Mouse (Mus musculus) CH12.LX (cell line): ENCODE results near the gene Slc4a2. TPM values are rescaled to one million over a fixed set of nuclear protein-coding genes. Genes with fewer than 3 reads are reported as not detected.

Experiments used
- DNase-seq: peaks from one replicate; pipeline ENCODE4 v3.0.0-alpha.2; 2013; ENCODE audit errors: extremely low read depth
- H3K27ac ChIP-seq: 2 replicates; pipeline ENCODE4 v1.5.1; 2012; ENCODE audit warnings: low read depth, mild to moderate bottlenecking, control low read depth, moderate library complexity; ENCODE audit not compliant: insufficient read depth
- H3K27me3 ChIP-seq: replicated peaks from 2 replicates; pipeline ENCODE3; 2012; ENCODE audit warnings: inconsistent platforms
- H3K36me3 ChIP-seq, 2 experiments: replicated peaks in 1 of 2; 2 replicates each; pipeline versions ENCODE3 to v1.6.1; 2012; ENCODE audit warnings: inconsistent platforms in 1 of 2, low read length in 1 of 2, mild to moderate bottlenecking in 1 of 2, mixed read lengths in 1 of 2, moderate library complexity in 1 of 2; ENCODE audit not compliant: control insufficient read depth in 1 of 2, insufficient read depth in 1 of 2
- H3K4me1 ChIP-seq, 2 experiments: 2 replicates each; pipeline ENCODE4 v1.6.1; 2012; ENCODE audit warnings: inconsistent platforms in 1 of 2, moderate library complexity in 1 of 2; ENCODE audit not compliant: insufficient read depth in 2 of 2, control insufficient read depth in 1 of 2
- H3K4me2 ChIP-seq: 2 replicates; pipeline ENCODE4 v1.6.1; 2012; ENCODE audit warnings: low read depth, mild to moderate bottlenecking, control low read depth; ENCODE audit not compliant: poor library complexity, insufficient read depth, severe bottlenecking
- H3K4me3 ChIP-seq, 3 experiments: fragments of 150-350 bp in 1 of 3; sonication (generic) in 1 of 3; replicated peaks in 1 of 3; 2 replicates each; pipeline versions ENCODE3 to v1.5.1; 2011 to 2012; ENCODE audit warnings: low read depth in 2 of 3, low read length in 2 of 3, mild to moderate bottlenecking in 2 of 3, moderate library complexity in 2 of 3, control low read depth in 1 of 3, improper control_type of control experiment in 1 of 3, inconsistent platforms in 1 of 3, mixed read lengths in 1 of 3; ENCODE audit not compliant: poor library complexity in 1 of 3
- H3K79me2 ChIP-seq: replicated peaks from 2 replicates; pipeline ENCODE4 v1.6.1; 2012; ENCODE audit warnings: mild to moderate bottlenecking, moderate library complexity; ENCODE audit not compliant: control insufficient read depth, poor library complexity, insufficient read depth, severe bottlenecking; ENCODE audit errors: extremely low read depth
- H3K9ac ChIP-seq: 2 replicates; pipeline ENCODE4 v1.6.1; 2012; ENCODE audit warnings: low read depth, mild to moderate bottlenecking, control low read depth, moderate library complexity; ENCODE audit not compliant: insufficient read depth
- H3K9me3 ChIP-seq: replicated peaks from 2 replicates; pipeline ENCODE3; 2012; ENCODE audit warnings: low read length, inconsistent platforms, mixed read lengths
- BHLHE40 ChIP-seq: IDR thresholded peaks from 2 replicates; pipeline ENCODE4 v1.6.1; 2011; ENCODE audit warnings: mild to moderate bottlenecking, low read depth, low read length, improper control_type of control experiment
- CHD1 ChIP-seq: IDR thresholded peaks from 2 replicates; pipeline ENCODE4 v1.6.1; 2012; ENCODE audit warnings: low read depth, low read length, improper control_type of control experiment, inconsistent platforms
- CHD2 ChIP-seq: IDR thresholded peaks from 2 replicates; pipeline ENCODE4 v1.6.1; 2011; ENCODE audit warnings: low read length, improper control_type of control experiment
- CTCF ChIP-seq, 2 experiments: IDR thresholded peaks in 1 of 2; conservative IDR thresholded peaks in 1 of 2; 2 replicates each; pipeline ENCODE4 v1.5.1; 2011 to 2012; ENCODE audit warnings: low read depth in 2 of 2, low read length in 2 of 2, improper control_type of control experiment in 1 of 2, inconsistent platforms in 1 of 2, mild to moderate bottlenecking in 1 of 2, moderate library complexity in 1 of 2
- ELF1 ChIP-seq: IDR thresholded peaks from 2 replicates; pipeline ENCODE4 v1.6.1; 2014; ENCODE audit warnings: low read depth, mild to moderate bottlenecking, inconsistent platforms, low read length, improper control_type of control experiment
- EP300 ChIP-seq: IDR thresholded peaks from 2 replicates; pipeline ENCODE4 v1.6.1; 2011; ENCODE audit warnings: low read length, improper control_type of control experiment
- ETS1 ChIP-seq: conservative IDR thresholded peaks from 2 replicates; pipeline ENCODE4 v1.6.1; 2012; ENCODE audit warnings: low read depth, mild to moderate bottlenecking, inconsistent platforms, low read length, improper control_type of control experiment, moderate library complexity
- HCFC1 ChIP-seq: IDR thresholded peaks from 2 replicates; pipeline ENCODE4 v1.6.1; 2012; ENCODE audit warnings: low read depth, mild to moderate bottlenecking, inconsistent platforms, low read length, improper control_type of control experiment
- JUND ChIP-seq: conservative IDR thresholded peaks from 2 replicates; pipeline ENCODE4 v1.6.1; 2011; ENCODE audit warnings: low read depth, low read length, improper control_type of control experiment
- KAT2A ChIP-seq: IDR thresholded peaks from 2 replicates; pipeline ENCODE4 v1.6.1; 2012; ENCODE audit warnings: low read length, improper control_type of control experiment, inconsistent platforms; ENCODE audit not compliant: insufficient replicate concordance
- MAFK ChIP-seq: IDR thresholded peaks from 2 replicates; pipeline ENCODE4 v1.6.1; 2011; ENCODE audit warnings: low read length, improper control_type of control experiment; ENCODE audit not compliant: insufficient replicate concordance
- MAX ChIP-seq: IDR thresholded peaks from 2 replicates; pipeline ENCODE4 v1.6.1; 2011; ENCODE audit warnings: low read length, improper control_type of control experiment
- MAZ ChIP-seq: IDR thresholded peaks from 2 replicates; pipeline ENCODE4 v1.6.1; 2012; ENCODE audit warnings: low read depth, mild to moderate bottlenecking, inconsistent platforms, low read length, improper control_type of control experiment, moderate library complexity
- MXI1 ChIP-seq: IDR thresholded peaks from 2 replicates; pipeline ENCODE4 v1.6.1; 2011; ENCODE audit warnings: mild to moderate bottlenecking, low read depth, low read length, improper control_type of control experiment
- MYC ChIP-seq: IDR thresholded peaks from 2 replicates; pipeline ENCODE4 v1.6.1; 2011; ENCODE audit warnings: low read depth, mild to moderate bottlenecking, improper control_type of control experiment, low read length
- NELFE ChIP-seq: IDR thresholded peaks from 2 replicates; pipeline ENCODE4 v1.6.1; 2011; ENCODE audit warnings: low read depth, low read length, improper control_type of control experiment
- NRF1 ChIP-seq: IDR thresholded peaks from 2 replicates; pipeline ENCODE4 v1.6.1; 2014; ENCODE audit warnings: low read depth, mild to moderate bottlenecking, inconsistent platforms, low read length, improper control_type of control experiment, moderate library complexity
- PAX5 ChIP-seq: IDR thresholded peaks from 2 replicates; pipeline ENCODE4 v1.6.1; 2012; ENCODE audit warnings: low read length, inconsistent platforms, mixed read lengths
- POLR2A ChIP-seq: IDR thresholded peaks from 2 replicates; pipeline ENCODE4 v1.6.1; 2011; ENCODE audit warnings: low read depth, mild to moderate bottlenecking, improper control_type of control experiment, low read length
- RAD21 ChIP-seq: IDR thresholded peaks from 2 replicates; pipeline ENCODE4 v1.6.1; 2011; ENCODE audit warnings: low read depth, mild to moderate bottlenecking, low read length, improper control_type of control experiment, moderate library complexity
- SIN3A ChIP-seq: IDR thresholded peaks from 2 replicates; pipeline ENCODE4 v1.6.1; 2012; ENCODE audit warnings: low read length, improper control_type of control experiment, inconsistent platforms
- SMC3 ChIP-seq: IDR thresholded peaks from 2 replicates; pipeline ENCODE4 v1.6.1; 2011; ENCODE audit warnings: low read depth, low read length, improper control_type of control experiment
- TBP ChIP-seq: conservative IDR thresholded peaks from 2 replicates; pipeline ENCODE4 v1.6.1; 2011; ENCODE audit warnings: low read depth, low read length, improper control_type of control experiment
- TCF12 ChIP-seq: IDR thresholded peaks from 2 replicates; pipeline ENCODE4 v1.6.1; 2014; ENCODE audit warnings: low read depth, mild to moderate bottlenecking, inconsistent platforms, low read length, improper control_type of control experiment
- USF1 ChIP-seq: IDR thresholded peaks from 2 replicates; pipeline ENCODE4 v1.6.1; 2014; ENCODE audit warnings: low read depth, mild to moderate bottlenecking, inconsistent platforms, low read length, improper control_type of control experiment
- ZC3H11A ChIP-seq: IDR thresholded peaks from 2 replicates; pipeline ENCODE4 v1.6.1; 2012; ENCODE audit warnings: low read depth, mild to moderate bottlenecking, inconsistent platforms, low read length, improper control_type of control experiment
- ZKSCAN1 ChIP-seq: IDR thresholded peaks from 2 replicates; pipeline ENCODE4 v1.6.1; 2012; ENCODE audit warnings: low read depth, inconsistent platforms, low read length, improper control_type of control experiment, borderline replicate concordance
- ZMIZ1 ChIP-seq: IDR thresholded peaks from 2 replicates; pipeline ENCODE4 v1.6.1; 2012; ENCODE audit warnings: low read depth, mild to moderate bottlenecking, inconsistent platforms, low read length, improper control_type of control experiment
- ZNF384 ChIP-seq: IDR thresholded peaks from 2 replicates; pipeline ENCODE4 v1.6.1; 2012; ENCODE audit warnings: low read depth, low read length, improper control_type of control experiment, inconsistent platforms
- dilution Hi-C: fragments of 300-500 bp; cut with MboI; formaldehyde crosslinking; loops from 2 replicates; pipeline ENCODE4 v1.14.3; 2020; ENCODE audit warnings: low sequenced_read_pairs; ENCODE audit not compliant: extremely low pct_unique_long_range_greater_than_20kb, extremely low pct_ligation_motif_present
- in situ Hi-C: fragments of 300-500 bp; cut with MboI; formaldehyde crosslinking; loops from 3 replicates; pipeline ENCODE4 v1.14.3; 2019; ENCODE audit warnings: low sequenced_read_pairs, low pct_ligation_motif_present, low pct_unique_long_range_greater_than_20kb, mixed read lengths
- polyA plus RNA-seq: library from polyadenylated mRNA; unstranded; fragments of >175 nt; gene quantifications from 2 replicates; pipeline ENCODE4 v1.2.1, GENCODE M21; 2012; ENCODE audit warnings: low read depth; ENCODE audit not compliant: insufficient read length
- total RNA-seq, 2 experiments: library from RNA; depleted of rRNA; stranded (reverse); fragments of 300-350 nt in 1 of 2; fragments of >200 nt in 1 of 2; gene quantifications; 2 replicates each; pipeline ENCODE4 v1.2.3; 2012 to 2014

The Slc4a2 gene
- total and polyA plus RNA-seq, 3 experiments: 12.9 to 27.2 (median 18.6) TPM

- in situ Hi-C loops: loop anchor here (5.0 kb wide), 1 partner anchor 33 kb away; the partner anchor contains the start of genes Cdk5 and Slc4a2
- dilution Hi-C loops: no loop called here
Observed at GRCm38 (mm10) chr5:24455613-24456012, 32.0 kb downstream of the Slc4a2 start.

GRCm38 (mm10) chr5:24466762-24467161, 43.1 kb downstream of the Slc4a2 start:
- Histone ChIP-seq H3K9me3 (no peaks in the 10 kb centered on the region), H3K4me2 (no peak overlapping the region), H3K4me3 (no peak overlapping the region), H3K27me3 (no peaks in the 10 kb centered on the region), H3K27ac (no peak overlapping the region), H3K36me3 (peaks cover 0 to 73% of the 10 kb centered on the region in 2 experiments), H3K79me2 (peaks cover 3% of the 10 kb centered on the region), H3K4me1 (no peaks in the 10 kb centered on the region; a peak in 1 of 4 replicates), H3K9ac (no peak overlapping the region)
- TF ChIP-seq ELF1 (no peak), ZC3H11A (no peak), POLR2A (no peak)
- dilution Hi-C loops: no loop called here
- in situ Hi-C loops: no loop called here
- no peak for DNase-seq

More at GRCm38 (mm10) chr5:24455613-24456012, 32.0 kb downstream of the Slc4a2 start:
- Histone ChIP-seq H3K36me3 (peaks cover 3 to 45% of the 10 kb centered on the region in 2 experiments), H3K27ac (no peak overlapping the region), H3K27me3 (peaks cover 5% of the 10 kb centered on the region), H3K9ac (no peak overlapping the region), H3K79me2 (peaks cover 37% of the 10 kb centered on the region), H3K9me3 (no peaks in the 10 kb centered on the region), H3K4me2 (no peak overlapping the region), H3K4me3 (no peak overlapping the region), H3K4me1 (peaks cover 21 to 38% of the 10 kb centered on the region in 2 experiments)
- DNase-seq: no peak
- no peak for TF ChIP-seq ZKSCAN1
- no peak for TF ChIP-seq CTCF (conservative IDR thresholded peaks at IDR 0.05 in 1 of 2, IDR thresholded peaks at IDR 0.05 in 1 of 2; ENCODE audit: low read depth in 2 of 2, low read length in 2 of 2)
- TF ChIP-seq JUND: no peak
- TF ChIP-seq MAX: no peak
- no peak for TF ChIP-seq MYC
- no peak for TF ChIP-seq RAD21
- no peak for TF ChIP-seq MXI1
- no peak for TF ChIP-seq SIN3A
- TF ChIP-seq TBP: no peak

- H3K27me3 ChIP-seq: no peaks in the 10 kb centered on the region
- H3K36me3 ChIP-seq: peaks cover 8 to 79% of the 10 kb centered on the region in 2 experiments
- TF ChIP-seq MAFK (no peak), HCFC1 (no peak), KAT2A (no peak), POLR2A (no peak), EP300 (no peak), ZNF384 (no peak), NRF1 (no peak), ZMIZ1 (no peak), SMC3 (peak; percentile 90), ELF1 (no peak), MAZ (no peak), CHD1 (no peak), PAX5 (no peak), CHD2 (no peak), TCF12 (no peak), BHLHE40 (no peak), ETS1 (no peak), SIN3A (no peak), USF1 (no peak), NELFE (peak; percentile 29; the same call in 1 of the 2 replicates)
Observed at GRCm38 (mm10) chr5:24470600-24470999, 47.0 kb downstream of the Slc4a2 start.

More at GRCm38 (mm10) chr5:24470600-24470999, 47.0 kb downstream of the Slc4a2 start:
- no peak overlapping the region for H3K27ac ChIP-seq
- H3K9me3 ChIP-seq: no peaks in the 10 kb centered on the region
- in situ Hi-C loops: no loop called here
- no peak overlapping the region for H3K4me2 ChIP-seq
- no peaks in the 10 kb centered on the region; the same call in 1 of the 2 replicates for H3K79me2 ChIP-seq
- H3K9ac ChIP-seq: no peak overlapping the region
- peak; percentile 80 for DNase-seq
- H3K4me1 ChIP-seq: no peaks in the 10 kb centered on the region; a peak in 1 of 4 replicates
- dilution Hi-C loops: no loop called here
- H3K4me3 ChIP-seq: no peak overlapping the region
